Mouse (Mus musculus): ENCODE measurements around the gene Slc4a4.

The Slc4a4 gene

GRCm38 (mm10) chr5:88917221-88917620 is 30.6 kb downstream of the Slc4a4 start:
- DNase-seq (ENCODE audit: low read depth): no peak

DNA sequence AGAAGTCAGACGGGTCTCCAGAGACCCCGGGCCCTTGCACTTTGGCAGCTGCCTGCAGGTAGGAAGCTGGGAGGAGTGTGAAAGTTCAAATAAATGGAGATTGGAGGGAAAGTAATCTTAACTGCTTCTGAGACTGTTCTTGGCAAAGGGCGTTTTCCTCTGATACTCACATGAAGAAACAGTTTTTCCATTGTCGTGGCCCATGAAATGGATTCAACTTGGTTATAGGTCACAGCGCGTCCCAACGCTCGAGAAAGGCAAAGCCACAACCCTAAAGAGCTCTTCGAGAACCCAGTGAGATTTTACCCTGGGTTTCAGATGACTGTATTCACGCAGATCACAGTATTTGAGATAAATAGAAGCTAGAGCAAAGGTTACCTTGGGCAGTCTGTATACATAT is 31.0 kb downstream of the Slc4a4 start:
- no peak for DNase-seq (ENCODE audit: low read depth)

DNA sequence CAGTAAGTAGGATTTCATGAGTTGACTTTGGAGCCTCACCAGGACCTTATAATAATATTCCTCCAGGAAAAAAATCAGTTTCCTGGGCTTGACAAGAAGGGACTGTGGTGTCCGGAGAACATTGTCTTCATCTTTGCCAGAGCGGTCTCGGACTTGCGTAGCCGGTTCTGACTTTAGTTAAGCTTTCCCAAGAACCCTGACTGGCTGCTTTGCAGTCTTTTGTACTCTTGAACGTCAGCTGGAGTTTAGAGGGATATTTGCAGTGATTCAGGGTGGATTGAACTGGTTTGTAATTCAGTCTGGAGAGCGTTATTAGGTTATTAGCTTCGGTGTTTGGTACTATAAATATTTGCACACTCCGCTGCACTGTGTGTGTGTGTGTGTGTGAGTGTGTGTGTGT is 31.9 kb downstream of the Slc4a4 start:
- DNase-seq (ENCODE audit: low read depth): no peak

- DNase-seq (ENCODE audit: low read depth): no peak
These were observed 39.0 kb downstream of the Slc4a4 start for GRCm38 (mm10) chr5:88925576-88925975.

DNA sequence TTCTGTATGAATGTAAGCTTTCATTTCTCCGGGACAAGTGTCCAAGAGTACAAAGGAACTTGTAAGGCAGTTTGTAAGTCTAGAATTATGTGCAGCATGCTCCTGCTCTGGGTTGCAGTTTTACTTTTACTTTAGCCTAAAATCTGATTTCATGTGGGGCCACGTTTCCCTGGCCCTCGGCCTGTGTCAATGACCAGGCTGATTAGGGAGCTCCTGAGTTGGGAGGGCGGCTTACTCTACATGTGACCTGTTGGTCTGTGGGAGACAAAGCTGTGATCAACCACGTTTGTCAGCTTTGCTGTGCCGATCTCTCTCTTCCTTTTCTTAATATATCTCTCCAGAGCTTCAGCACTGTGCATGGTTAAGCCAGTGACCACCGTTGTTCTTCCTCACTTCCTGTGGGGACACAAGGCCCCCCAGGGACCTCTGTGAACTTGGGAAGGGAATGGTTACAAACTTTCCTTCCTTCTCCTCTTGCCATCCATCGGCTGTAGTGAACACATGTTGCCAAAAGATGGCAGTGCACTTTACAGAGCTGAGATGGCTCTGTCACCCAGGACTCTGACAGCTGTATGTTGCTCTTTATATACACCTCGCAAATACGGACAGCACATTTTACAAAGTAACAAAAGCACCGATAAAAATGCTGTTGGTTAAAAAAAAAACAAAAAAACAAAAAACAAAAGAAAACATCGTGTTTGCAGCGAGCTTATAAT is 41.7 kb downstream of the Slc4a4 start:
- peak; percentile 51 for DNase-seq (ENCODE audit: low read depth)

DNA sequence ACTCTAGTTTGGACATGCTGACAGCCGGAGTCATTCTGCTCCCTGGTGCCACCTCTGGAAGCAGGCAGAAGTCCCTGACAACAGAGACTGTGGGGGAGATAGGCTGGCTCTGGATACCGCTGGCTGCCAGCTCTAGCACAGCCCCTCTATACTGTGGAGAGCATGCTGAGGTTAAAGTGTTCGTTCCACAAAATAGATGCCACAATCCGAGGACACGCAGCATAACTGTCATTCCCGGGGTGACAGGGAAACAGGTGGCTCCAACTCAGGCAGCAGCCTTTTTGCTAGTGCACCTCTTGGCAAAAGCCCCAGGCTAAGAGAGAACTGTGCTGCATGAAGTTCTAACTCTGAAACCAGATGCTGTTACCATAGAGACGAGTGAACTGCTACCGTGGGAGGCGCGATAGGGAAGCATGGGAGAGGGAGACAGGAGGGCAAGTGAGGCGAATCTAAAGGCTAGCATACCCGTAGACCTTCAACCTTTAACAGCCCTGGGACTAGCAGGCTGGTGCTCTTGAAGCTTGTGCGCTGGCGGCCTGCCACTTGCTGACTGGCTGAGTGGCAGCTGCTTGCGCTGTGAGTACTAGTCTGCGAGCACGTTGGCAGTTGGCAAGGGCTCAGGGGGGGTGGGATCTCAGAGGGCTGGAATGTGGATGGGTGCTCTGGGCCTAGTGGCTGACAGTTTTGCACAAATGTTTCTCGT is 42.9 kb downstream of the Slc4a4 start:
- DNase-seq (ENCODE audit: low read depth): no peak

- DNase-seq (ENCODE audit: low read depth): no peak
These were observed 43.5 kb downstream of the Slc4a4 start for GRCm38 (mm10) chr5:88930129-88930528.

DNA sequence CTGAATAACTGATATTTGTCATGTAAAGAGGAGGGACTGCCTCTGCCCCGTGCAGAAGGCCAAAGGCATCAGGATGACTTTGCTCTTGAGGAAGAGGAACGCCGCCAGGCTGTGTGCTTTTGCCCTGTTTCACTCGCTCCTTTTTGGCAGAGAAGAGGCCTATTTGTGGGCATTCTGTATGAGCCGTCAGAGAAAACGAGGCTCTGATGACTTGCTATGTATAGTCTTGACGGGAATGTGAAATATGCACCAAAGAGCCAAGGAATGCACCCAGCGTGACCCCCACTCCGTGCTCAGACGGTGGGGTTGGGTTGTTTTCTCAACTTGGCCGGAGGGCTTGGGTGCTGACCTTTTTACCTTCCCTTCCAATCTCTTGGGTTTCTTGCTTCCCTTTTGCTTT is 44.0 kb downstream of the Slc4a4 start:
- no peak for DNase-seq (ENCODE audit: low read depth)

- DNase-seq (ENCODE audit: low read depth): no peak
These were observed 44.6 kb downstream of the Slc4a4 start for GRCm38 (mm10) chr5:88931176-88931575.

DNA sequence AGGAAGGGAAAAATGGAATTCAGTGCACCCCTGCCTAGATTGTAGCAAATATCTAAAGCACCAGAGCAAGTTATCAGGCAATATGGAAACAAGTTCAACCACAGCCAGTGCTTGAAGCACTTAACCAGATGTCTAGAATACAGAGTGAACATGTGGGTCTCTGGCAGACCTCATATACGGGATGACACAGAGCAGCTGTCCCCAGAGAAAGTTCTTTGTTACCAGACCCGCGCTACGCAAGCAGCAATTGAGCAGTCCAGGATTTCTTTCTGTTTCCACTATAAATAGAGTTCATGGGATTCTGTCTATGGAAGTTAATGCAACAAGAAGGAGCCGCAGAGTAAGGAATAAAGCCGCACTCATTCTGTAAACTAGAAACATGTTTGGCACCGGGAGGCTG is 46.8 kb downstream of the Slc4a4 start:
- no peak for DNase-seq (ENCODE audit: low read depth)

- no peak for DNase-seq (ENCODE audit: low read depth)
These were observed 47.3 kb downstream of the Slc4a4 start for GRCm38 (mm10) chr5:88933946-88934345.

GRCm38 (mm10) chr5:88938208-88938607 is 51.6 kb downstream of the Slc4a4 start:
- no peak for DNase-seq (ENCODE audit: low read depth)

DNA sequence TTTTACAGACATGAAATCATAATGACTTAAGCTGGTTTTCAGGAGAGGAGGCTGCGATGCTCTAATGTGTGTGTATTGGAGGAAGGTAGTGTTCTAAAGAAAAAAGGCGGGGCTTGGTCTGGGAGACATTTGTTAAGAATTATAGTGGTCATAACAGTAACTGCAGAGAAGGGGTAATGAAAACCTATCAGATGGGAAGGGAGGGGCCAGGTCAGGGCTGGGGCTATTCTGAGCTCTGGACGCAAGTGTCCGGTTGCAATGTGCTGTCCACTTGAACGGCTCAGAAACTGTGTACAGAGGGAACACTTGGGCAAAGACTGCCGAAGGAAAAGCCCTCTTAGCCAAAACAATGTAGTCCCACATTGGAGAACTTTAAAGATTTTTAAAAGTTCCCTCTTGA is 52.5 kb downstream of the Slc4a4 start:
- no peak for DNase-seq (ENCODE audit: low read depth)

- no peak for DNase-seq (ENCODE audit: low read depth)
These were observed 53.2 kb downstream of the Slc4a4 start for GRCm38 (mm10) chr5:88939782-88940181.

- no peak for DNase-seq (ENCODE audit: low read depth)
These were observed 55.3 kb downstream of the Slc4a4 start for GRCm38 (mm10) chr5:88941905-88942304.

DNA sequence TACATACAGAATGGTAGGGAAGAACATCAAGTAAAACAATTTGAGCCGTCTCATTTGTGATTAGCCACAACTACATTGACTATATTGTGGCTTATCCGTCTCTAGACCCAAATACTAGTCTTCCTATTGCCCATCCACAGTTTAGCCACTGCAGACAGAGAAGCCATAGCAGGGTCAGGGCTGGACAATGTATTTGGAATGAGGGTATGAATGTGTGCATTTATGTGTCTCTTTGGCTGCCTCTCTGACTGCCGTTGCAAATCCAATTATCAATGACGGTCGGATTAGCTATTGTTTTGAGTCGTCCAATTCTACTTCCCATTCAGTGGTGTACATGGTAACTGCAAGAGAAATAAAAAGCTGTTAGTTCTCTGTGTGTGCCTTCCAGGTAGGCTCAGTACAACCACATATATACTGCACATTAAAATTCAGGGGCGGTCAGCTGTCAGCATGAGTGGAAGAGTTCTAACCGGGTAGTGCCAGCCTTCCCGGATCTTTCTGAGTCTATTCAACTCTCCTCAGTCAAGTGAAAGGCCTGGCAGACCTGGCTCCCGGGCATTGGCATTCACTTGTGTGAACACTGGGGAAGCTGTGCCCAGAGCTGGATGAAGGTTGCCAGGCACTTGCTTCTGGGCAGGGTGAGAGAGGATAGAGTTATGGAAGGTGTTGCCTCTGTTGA is 59.2 kb downstream of the Slc4a4 start:
- DNase-seq (ENCODE audit: low read depth): no peak

DNA sequence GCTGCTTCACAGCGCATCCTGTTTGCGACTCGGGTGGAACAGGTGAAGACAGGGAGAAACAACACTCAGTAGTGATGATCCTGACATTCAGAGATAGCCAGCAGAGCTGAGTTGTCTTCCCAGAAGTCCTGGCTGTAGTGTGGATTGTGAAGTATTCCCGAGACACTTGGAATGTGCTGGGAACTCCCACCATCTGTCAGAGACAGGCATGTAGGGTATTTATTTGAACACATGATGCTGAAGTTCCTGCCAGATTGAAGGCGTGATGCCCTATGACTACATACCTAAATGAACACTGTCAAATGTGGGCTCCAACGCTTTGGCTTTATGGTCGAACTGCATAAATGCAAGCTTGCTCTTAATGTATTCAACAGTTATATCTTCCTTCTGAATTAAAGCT is 63.7 kb downstream of the Slc4a4 start:
- DNase-seq (ENCODE audit: low read depth): no peak

GRCm38 (mm10) chr5:88952757-88953577 is 66.3 kb downstream of the Slc4a4 start:
- no peak for DNase-seq (ENCODE audit: low read depth)

DNA sequence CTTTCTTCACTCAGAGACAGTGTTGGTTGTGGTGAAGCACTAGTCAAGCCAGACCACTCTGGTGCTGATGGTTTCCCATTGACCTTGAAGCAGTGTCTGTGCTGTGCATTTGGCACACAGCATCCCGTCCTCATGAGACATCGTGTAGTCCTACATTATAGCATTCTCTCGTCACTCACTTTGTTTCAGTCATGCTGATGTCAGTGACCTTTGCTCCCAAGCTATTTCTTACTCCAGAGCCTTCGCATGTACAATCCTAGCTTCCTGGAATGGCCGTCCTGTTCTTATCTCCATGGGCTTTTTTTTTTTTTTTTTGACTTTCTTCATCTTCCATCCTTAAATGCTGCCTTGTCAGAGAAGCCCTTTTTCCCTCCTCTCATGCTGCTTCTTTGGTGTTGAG is 71.1 kb downstream of the Slc4a4 start:
- no peak for DNase-seq (ENCODE audit: low read depth)

- DNase-seq (ENCODE audit: low read depth): no peak
These were observed 72.3 kb downstream of the Slc4a4 start for GRCm38 (mm10) chr5:88958966-88959365.

GRCm38 (mm10) chr5:88959412-88959811 is 72.8 kb downstream of the Slc4a4 start:
- no peak for DNase-seq (ENCODE audit: low read depth)

- no peak for DNase-seq (ENCODE audit: low read depth)
These were observed 73.9 kb downstream of the Slc4a4 start for GRCm38 (mm10) chr5:88960342-88961105.
